Mouse (Mus musculus) hindbrain, embryonic 11.5 days (tissue): Measurements from ENCODE around the gene Foxn3. TPM values are rescaled to one million over a fixed set of nuclear protein-coding genes. Genes with fewer than 3 reads are reported as not detected.
A peak's percentile ranks its signal among the peaks of the same experiment; 100 is the strongest.

Experiments
- ATAC-seq: fragments of 200-750 bp; cut with Nextera tagmentation; 2 replicates; pipeline ENCODE4 v1.8.0; 2017; ENCODE audit warnings: mild to moderate bottlenecking, moderate TSS enrichment, moderate library complexity; ENCODE audit not compliant: low FRiP score
- DNase-seq: peaks from one replicate; pipeline ENCODE4 v3.0.0-alpha.2; 2015; ENCODE audit warnings: low spot score
- H3K27ac ChIP-seq: fragments of 300-500 bp; sonication (generic); 2 replicates; pipeline ENCODE4 v1.5.1; 2014; ENCODE audit warnings: mild to moderate bottlenecking, low read depth, low read length
- H3K27me3 ChIP-seq: fragments of 300-500 bp; sonication (generic); 2 replicates; pipeline ENCODE4 v1.6.1; 2014; ENCODE audit warnings: mild to moderate bottlenecking, low read length, moderate library complexity, mixed read lengths; ENCODE audit not compliant: control insufficient read depth, insufficient read depth
- H3K36me3 ChIP-seq: fragments of 300-500 bp; sonication (generic); 2 replicates; pipeline ENCODE4 v1.6.1; 2014; ENCODE audit warnings: mild to moderate bottlenecking, low read length, moderate library complexity, mixed read lengths; ENCODE audit not compliant: control insufficient read depth, insufficient read depth
- H3K4me1 ChIP-seq: fragments of 300-500 bp; sonication (generic); replicated peaks from 2 replicates; pipeline ENCODE4 v1.6.1; 2014; ENCODE audit warnings: low read length, mixed read lengths; ENCODE audit not compliant: control insufficient read depth, insufficient read depth
- H3K4me2 ChIP-seq: fragments of 300-500 bp; sonication (generic); replicated peaks from 2 replicates; pipeline ENCODE4 v1.6.1; 2014; ENCODE audit warnings: mild to moderate bottlenecking, low read depth, low read length
- H3K4me3 ChIP-seq: fragments of 300-500 bp; sonication (generic); 2 replicates; pipeline ENCODE4 v1.5.1; 2014; ENCODE audit warnings: low read depth, low read length
- H3K9ac ChIP-seq: fragments of 300-500 bp; sonication (generic); 2 replicates; pipeline ENCODE4 v1.6.1; 2014; ENCODE audit warnings: low read depth, low read length
- H3K9me3 ChIP-seq: fragments of 300-500 bp; sonication (generic); 2 replicates; pipeline ENCODE4 v1.6.1; 2016; ENCODE audit warnings: low read length; ENCODE audit not compliant: control insufficient read depth
- WGBS: fragments of 180-500 bp; shearing (Covaris S2); extraction: QIAGEN DNeasy Blood & Tissue Kit; methylation state at CpG from one replicate; pipeline ENCODE4 v1.1.7; 2014; 5-methylcytosine and 5-hydroxymethylcytosine counted together
- polyA plus RNA-seq: library from polyadenylated mRNA; unstranded; fragments of >200 nt; fragmentation: Nextera tagmentation; extraction: Ambion mirVana; gene quantifications from 2 replicates; pipeline ENCODE4 v1.2.1, GENCODE M21; 2014

Foxn3 gene
- polyA plus RNA-seq, 1 experiment from 2014 or later = 91.6 TPM

DNA sequence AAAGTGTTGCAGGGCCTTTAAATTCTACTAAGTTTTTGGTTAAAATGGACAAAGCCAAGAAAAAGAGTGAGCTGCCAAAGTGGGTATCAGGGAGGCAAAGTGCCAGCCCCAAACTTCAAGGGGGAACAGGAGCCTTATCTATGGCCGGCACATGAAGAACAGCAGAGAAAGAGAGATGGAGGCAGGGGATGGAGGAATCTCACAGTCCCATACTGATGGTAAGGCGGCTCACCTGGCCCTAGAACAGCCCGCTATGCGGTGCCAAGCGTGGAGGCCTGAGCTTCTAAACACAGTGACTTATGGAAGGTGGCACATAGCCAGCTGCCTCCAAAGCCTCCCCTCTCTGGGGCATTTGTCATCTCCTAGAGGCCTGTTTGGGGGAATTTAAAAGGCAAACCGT, 210.8 kb downstream of the Foxn3 start:
- no peak for ATAC-seq
- Histone ChIP-seq H3K9me3 (no peaks in the 10 kb centered on the region), H3K9ac (no peak overlapping the region), H3K36me3 (no peaks in the 10 kb centered on the region), H3K4me1 (no peaks in the 10 kb centered on the region; the same call in none of the 2 replicates), H3K27ac (no peak overlapping the region), H3K4me2 (no peak overlapping the region), H3K4me3 (no peak overlapping the region), H3K27me3 (no peaks in the 10 kb centered on the region)
- 90% methylated on average over 6 of the region's 6 CpGs for WGBS
- no peak for DNase-seq

DNA sequence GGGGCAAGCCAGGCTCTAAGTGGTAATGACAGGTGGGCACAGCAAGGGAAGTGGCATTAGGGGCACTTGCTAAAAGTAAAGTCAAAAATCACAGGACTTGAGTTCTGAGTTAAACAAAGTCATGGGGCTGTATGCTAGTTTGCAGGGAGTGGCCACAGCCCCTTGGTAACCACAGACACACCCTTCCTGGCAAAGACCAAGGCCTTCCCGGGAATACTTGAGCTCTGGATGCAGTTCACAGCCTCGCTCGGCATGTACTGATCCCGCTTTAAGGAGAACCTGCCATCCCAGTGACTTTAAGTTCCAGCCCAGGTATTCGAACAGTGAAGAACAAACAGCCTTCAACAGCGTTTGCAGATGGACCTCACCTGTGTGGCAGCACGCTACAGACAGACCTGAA, 211.2 kb downstream of the Foxn3 start:
- H3K4me2 ChIP-seq = no peak overlapping the region
- H3K4me3 ChIP-seq = no peak overlapping the region
- 91% methylated on average over 7 of the region's 7 CpGs for WGBS
- H3K9me3 ChIP-seq = no peaks in the 10 kb centered on the region
- ATAC-seq (no peak), DNase-seq (no peak)
- no peaks in the 10 kb centered on the region for H3K36me3 ChIP-seq
- H3K27ac ChIP-seq = no peak overlapping the region
- no peaks in the 10 kb centered on the region for H3K27me3 ChIP-seq
- H3K9ac ChIP-seq = no peak overlapping the region
- H3K4me1 ChIP-seq = no peaks in the 10 kb centered on the region; the same call in none of the 2 replicates

DNA sequence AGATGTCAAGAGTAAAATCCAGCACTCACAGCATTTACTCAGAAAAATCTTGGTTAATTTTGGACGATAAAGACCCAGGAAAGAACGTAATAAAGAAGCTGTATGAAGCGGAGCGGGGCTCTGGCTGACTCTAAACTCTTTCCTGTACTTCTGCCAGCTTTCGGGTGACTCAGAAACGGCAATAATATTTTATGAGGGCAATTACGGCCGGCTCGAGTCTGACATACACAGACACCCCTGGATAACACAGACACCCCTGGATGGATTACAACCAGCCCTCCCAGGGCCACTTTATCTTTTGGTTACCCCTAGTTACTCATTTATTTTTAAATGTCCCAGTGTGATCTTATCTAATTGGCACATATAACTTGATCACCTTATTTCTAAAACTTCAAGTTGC, 211.7 kb downstream of the Foxn3 start:
- Histone ChIP-seq H3K27ac (no peak overlapping the region), H3K9ac (no peak overlapping the region), H3K27me3 (no peaks in the 10 kb centered on the region), H3K36me3 (no peaks in the 10 kb centered on the region), H3K4me1 (no peaks in the 10 kb centered on the region; the same call in none of the 2 replicates), H3K4me3 (no peak overlapping the region), H3K9me3 (no peaks in the 10 kb centered on the region), H3K4me2 (no peak overlapping the region)
- ATAC-seq = no peak
- 90% methylated on average over 9 of the region's 9 CpGs for whole genome bisulfite sequencing
- DNase-seq = no peak

DNA sequence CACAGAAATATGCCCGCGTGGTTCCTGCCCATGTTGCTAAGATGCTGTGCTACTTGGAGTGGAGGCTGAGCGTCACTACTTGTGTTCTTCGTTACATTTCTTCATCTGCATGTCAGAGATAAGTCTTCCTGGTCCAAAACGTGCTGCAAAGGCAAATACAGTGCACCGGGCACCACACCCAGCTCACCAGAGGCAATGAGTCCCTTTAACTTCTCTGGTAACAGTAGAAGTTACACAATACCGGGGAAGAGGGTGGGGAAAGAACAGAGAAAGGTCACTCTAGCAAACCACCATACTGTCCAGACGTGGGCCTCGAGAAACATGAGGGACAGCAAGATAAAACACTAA, 213.8 kb downstream of the Foxn3 start:
- no peak overlapping the region for H3K27ac ChIP-seq
- H3K4me2 ChIP-seq = no peak overlapping the region
- H3K9me3 ChIP-seq = no peaks in the 10 kb centered on the region
- no peaks in the 10 kb centered on the region for H3K27me3 ChIP-seq
- H3K9ac ChIP-seq = no peak overlapping the region
- no peak for DNase-seq
- no peak for ATAC-seq
- H3K4me1 ChIP-seq = no peaks in the 10 kb centered on the region; the same call in none of the 2 replicates
- H3K4me3 ChIP-seq = no peak overlapping the region
- H3K36me3 ChIP-seq = no peaks in the 10 kb centered on the region
- WGBS = 85% methylated on average over 9 of the region's 9 CpGs

- H3K4me3 ChIP-seq = no peak overlapping the region
- no peaks in the 10 kb centered on the region; the same call in none of the 2 replicates for H3K4me1 ChIP-seq
- H3K4me2 ChIP-seq = no peak overlapping the region
- H3K27me3 ChIP-seq = no peaks in the 10 kb centered on the region
- 81% methylated on average over 10 of the region's 10 CpGs for WGBS
- ATAC-seq (no peak; the same call in 1 of the 2 replicates), DNase-seq (no peak)
- 0 out of 2 replicates have a peak overlapping the region, but pooled peaks have one; percentile 11 for H3K9ac ChIP-seq
- H3K27ac ChIP-seq = no peak overlapping the region
- H3K9me3 ChIP-seq = no peaks in the 10 kb centered on the region
- no peaks in the 10 kb centered on the region for H3K36me3 ChIP-seq
Measured at GRCm38 (mm10) chr12:99348940-99349649, 214.3 kb downstream of the Foxn3 start.

GRCm38 (mm10) chr12:99347512-99347911, 215.9 kb downstream of the Foxn3 start:
- no peak overlapping the region for H3K9ac ChIP-seq
- DNase-seq (no peak), ATAC-seq (no peak)
- H3K9me3 ChIP-seq = no peaks in the 10 kb centered on the region
- H3K27ac ChIP-seq = no peak overlapping the region
- H3K4me1 ChIP-seq = peaks cover 1% of the 10 kb centered on the region
- H3K27me3 ChIP-seq = no peaks in the 10 kb centered on the region
- no peak overlapping the region for H3K4me3 ChIP-seq
- no peak overlapping the region for H3K4me2 ChIP-seq
- H3K36me3 ChIP-seq = no peaks in the 10 kb centered on the region
- 83% methylated on average over 3 of the region's 3 CpGs for WGBS

DNA sequence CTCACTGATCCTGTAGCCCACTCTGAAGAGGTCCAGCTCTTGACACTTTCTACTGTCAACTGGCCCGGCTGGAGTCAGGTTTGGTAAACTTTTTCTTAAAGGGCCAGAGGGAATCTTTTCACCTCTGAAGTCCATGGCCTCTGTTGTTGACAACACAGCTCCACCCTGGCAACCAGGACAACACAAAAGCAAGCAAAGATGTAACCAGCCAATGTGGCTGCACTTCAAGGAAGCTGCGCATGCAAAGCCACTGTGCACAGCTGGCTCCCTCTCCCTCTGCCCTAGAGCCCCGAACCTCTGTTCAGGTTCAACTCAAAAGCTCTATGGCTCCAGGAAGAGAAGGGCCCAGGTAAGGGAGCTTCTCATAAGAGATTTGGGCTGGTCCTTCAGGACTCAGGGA, 216.4 kb downstream of the Foxn3 start:
- Histone ChIP-seq H3K4me1 (peaks cover 3% of the 10 kb centered on the region), H3K9ac (no peak overlapping the region), H3K4me2 (no peak overlapping the region), H3K9me3 (no peaks in the 10 kb centered on the region), H3K27me3 (no peaks in the 10 kb centered on the region), H3K36me3 (no peaks in the 10 kb centered on the region), H3K4me3 (no peak overlapping the region), H3K27ac (no peak overlapping the region)
- ATAC-seq = no peak
- WGBS = 74% methylated on average over 3 of the region's 3 CpGs
- DNase-seq = no peak

- DNase-seq (no peak), ATAC-seq (no peak)
- Histone ChIP-seq H3K4me2 (no peak overlapping the region), H3K9ac (no peak overlapping the region), H3K4me3 (no peak overlapping the region), H3K27ac (no peak overlapping the region), H3K27me3 (no peaks in the 10 kb centered on the region), H3K4me1 (peaks cover 3% of the 10 kb centered on the region), H3K9me3 (no peaks in the 10 kb centered on the region), H3K36me3 (no peaks in the 10 kb centered on the region)
- 90% methylated on average over 4 of the region's 4 CpGs for WGBS
Measured at GRCm38 (mm10) chr12:99345323-99345722, 218.1 kb downstream of the Foxn3 start.

GRCm38 (mm10) chr12:99343378-99343777, 220.0 kb downstream of the Foxn3 start:
- peaks cover 8% of the 10 kb centered on the region for H3K4me1 ChIP-seq
- H3K4me2 ChIP-seq = no peak overlapping the region
- H3K9ac ChIP-seq = no peak overlapping the region
- ATAC-seq = no peak
- no peaks in the 10 kb centered on the region for H3K27me3 ChIP-seq
- WGBS = 97% methylated on average over 2 of the region's 2 CpGs
- no peak for DNase-seq
- H3K36me3 ChIP-seq = no peaks in the 10 kb centered on the region
- no peaks in the 10 kb centered on the region for H3K9me3 ChIP-seq
- no peak overlapping the region for H3K4me3 ChIP-seq
- H3K27ac ChIP-seq = no peak overlapping the region
